1 mouse cellular context compared by ENCODE assay signal in genomic region chr6:88724313-88725195, GRCm38 (mm10).
TF ChIP-seq lines count a peak whose summit lies in the region.

Gene Mgll (plus strand): TSS chr6:88724412.

TF ChIP-seq in CH12.LX, 34 proteins besides CTCF, POLR2A, EP300 and RAD21 (continued from another document):
- TF ChIP-seq MXI1 (IDR thresholded peaks at IDR 0.05; ENCODE audit: low read depth, low read length) (peak; percentile 96), ETS1 (conservative IDR thresholded peaks at IDR 0.05; ENCODE audit: low read depth, low read length) (no peak), GABPA (IDR thresholded peaks at IDR 0.05; ENCODE audit: insufficient replicate concordance, low read depth, low read length) (no peak), RCOR1 (conservative IDR thresholded peaks at IDR 0.05; ENCODE audit: low read depth, low read length) (0 out of 2 replicates have a peak, but pooled peaks have one; percentile 19), MAZ (IDR thresholded peaks at IDR 0.05; ENCODE audit: low read depth, low read length) (no peak), POLR2AphosphoS2 (IDR thresholded peaks at IDR 0.05; ENCODE audit: low read depth, low read length) (peak; percentile 57), NELFE (IDR thresholded peaks at IDR 0.05; ENCODE audit: low read depth, low read length) (peak; percentile 96), JUN (IDR thresholded peaks at IDR 0.05; ENCODE audit: insufficient read depth, low read depth, low read length) (no peak), BHLHE40 (IDR thresholded peaks at IDR 0.05; ENCODE audit: low read depth, low read length) (peak; percentile 75), MYC (IDR thresholded peaks at IDR 0.05; ENCODE audit: low read depth, low read length) (no peak; the same call in 1 of the 2 replicates), E2F4 (IDR thresholded peaks at IDR 0.05; ENCODE audit: insufficient replicate concordance, low read depth, low read length) (no peak), TBP (conservative IDR thresholded peaks at IDR 0.05; ENCODE audit: low read depth, low read length) (no peak), ZNF384 (IDR thresholded peaks at IDR 0.05; ENCODE audit: low read depth, low read length) (no peak), PAX5 (IDR thresholded peaks at IDR 0.05; ENCODE audit: low read length) (no peak), ZKSCAN1 (IDR thresholded peaks at IDR 0.05; ENCODE audit: borderline replicate concordance, low read depth, low read length) (no peak), MEF2A (IDR thresholded peaks at IDR 0.05; ENCODE audit: borderline replicate concordance, low read depth, low read length) (peak; percentile 53; the same call in 1 of the 2 replicates), KAT2A (IDR thresholded peaks at IDR 0.05; ENCODE audit: insufficient replicate concordance, low read length) (no peak), USF2 (conservative IDR thresholded peaks at IDR 0.05; ENCODE audit: low read depth, low read length) (no peak; the same call in 1 of the 2 replicates), UBTF (IDR thresholded peaks at IDR 0.05; ENCODE audit: low read depth, low read length) (no peak), JUND (conservative IDR thresholded peaks at IDR 0.05; ENCODE audit: low read depth, low read length) (no peak), HCFC1 (IDR thresholded peaks at IDR 0.05; ENCODE audit: low read depth, low read length) (no peak), ZMIZ1 (IDR thresholded peaks at IDR 0.05; ENCODE audit: low read depth, low read length) (peak; percentile 96), MAFK (IDR thresholded peaks at IDR 0.05; ENCODE audit: insufficient replicate concordance, low read length) (no peak), MAX (IDR thresholded peaks at IDR 0.05; ENCODE audit: low read length) (peak; percentile 7; the same call in 1 of the 2 replicates), USF1 (IDR thresholded peaks at IDR 0.05; ENCODE audit: low read depth, low read length) (peak; percentile 35), CHD1 (IDR thresholded peaks at IDR 0.05; ENCODE audit: low read depth, low read length) (peak; percentile 22; the same call in 1 of the 2 replicates), ZC3H11A (IDR thresholded peaks at IDR 0.05; ENCODE audit: low read depth, low read length) (no peak), SMC3 (IDR thresholded peaks at IDR 0.05; ENCODE audit: low read depth, low read length) (no peak; the same call in none of the 2 replicates)
TF ChIP-seq in CH12.LX: peak in this region for 13.
